Mouse (Mus musculus): ENCODE measurements around the gene Alad.

The Alad gene

GRCm38 (mm10) chr4:62524651-62525488, 5.2 kb upstream of the Alad start, which contains the start of the genes Pole3 and 4933430I17Rik:
Gene Pole3, minus strand, starts transcription at chr4:62525068.
Gene 4933430I17Rik, plus strand, starts transcription at chr4:62525369.
- Histone ChIP-seq H3K9me3 (ENCODE audit: low read length) (no peaks in the 10 kb centered on the region), H3K4me3 (replicated peaks; ENCODE audit: low read length) (peak within 1 kb of the TSS; percentile 95), H3K4me1 (replicated peaks; ENCODE audit: low read depth, low read length) (peaks cover 22% of the 10 kb centered on the region), H3K36me3 (ENCODE audit: insufficient read depth, low read length) (peaks cover 29% of the 10 kb centered on the region), H3K27me3 (ENCODE audit: insufficient read depth, low read length) (peaks cover 7% of the 10 kb centered on the region)
- TF ChIP-seq CTCF (conservative IDR thresholded peaks at IDR 0.05; ENCODE audit: low read length) (no peak), NANOG (IDR thresholded peaks at IDR 0.05; ENCODE audit: borderline replicate concordance, low read length) (no peak)

- H3K27me3 ChIP-seq (ENCODE audit: insufficient read depth, low read length): peaks cover 4% of the 10 kb centered on the region; the same call in 1 of the 2 replicates
- peak overlapping the region; percentile 88; the same call in 1 of the 2 replicates for H3K4me3 ChIP-seq (replicated peaks; ENCODE audit: low read length)
- peaks cover 35% of the 10 kb centered on the region for H3K4me1 ChIP-seq (replicated peaks; ENCODE audit: low read depth, low read length)
- TF ChIP-seq CTCF (conservative IDR thresholded peaks at IDR 0.05; ENCODE audit: low read length) (no peak), POU5F1 (IDR thresholded peaks at IDR 0.05; ENCODE audit: borderline replicate concordance, low read length) (no peak), NANOG (IDR thresholded peaks at IDR 0.05; ENCODE audit: borderline replicate concordance, low read length) (no peak)
- peaks cover 6% of the 10 kb centered on the region for H3K9me3 ChIP-seq (ENCODE audit: low read length)
- H3K36me3 ChIP-seq (ENCODE audit: insufficient read depth, low read length): peaks cover 29% of the 10 kb centered on the region
Observed at GRCm38 (mm10) chr4:62520892-62521400, 1.2 kb upstream of the Alad start.

GRCm38 (mm10) chr4:62519122-62519848, 433 bp downstream of the Alad start:
- peaks cover 37% of the 10 kb centered on the region for H3K4me1 ChIP-seq (replicated peaks; ENCODE audit: low read depth, low read length)
- peak overlapping the region; percentile 88 for H3K4me3 ChIP-seq (replicated peaks; ENCODE audit: low read length)
- peaks cover 33% of the 10 kb centered on the region for H3K36me3 ChIP-seq (ENCODE audit: insufficient read depth, low read length)
- TF ChIP-seq POU5F1 (IDR thresholded peaks at IDR 0.05; ENCODE audit: borderline replicate concordance, low read length) (no peak), NANOG (IDR thresholded peaks at IDR 0.05; ENCODE audit: borderline replicate concordance, low read length) (no peak), CTCF (conservative IDR thresholded peaks at IDR 0.05; ENCODE audit: low read length) (no peak)
- peaks cover 6% of the 10 kb centered on the region for H3K9me3 ChIP-seq (ENCODE audit: low read length)
- H3K27me3 ChIP-seq (ENCODE audit: insufficient read depth, low read length): peaks cover 4% of the 10 kb centered on the region; the same call in 1 of the 2 replicates

- H3K36me3 ChIP-seq (ENCODE audit: insufficient read depth, low read length): peaks cover 30% of the 10 kb centered on the region
- H3K4me1 ChIP-seq (replicated peaks; ENCODE audit: low read depth, low read length): peaks cover 37% of the 10 kb centered on the region
- peaks cover 4% of the 10 kb centered on the region; the same call in 1 of the 2 replicates for H3K27me3 ChIP-seq (ENCODE audit: insufficient read depth, low read length)
- TF ChIP-seq CTCF (conservative IDR thresholded peaks at IDR 0.05; ENCODE audit: low read length) (no peak), NANOG (IDR thresholded peaks at IDR 0.05; ENCODE audit: borderline replicate concordance, low read length) (no peak), POU5F1 (IDR thresholded peaks at IDR 0.05; ENCODE audit: borderline replicate concordance, low read length) (no peak)
- peak overlapping the region; percentile 88 for H3K4me3 ChIP-seq (replicated peaks; ENCODE audit: low read length)
- peaks cover 6% of the 10 kb centered on the region for H3K9me3 ChIP-seq (ENCODE audit: low read length)
Observed at GRCm38 (mm10) chr4:62518416-62519121, 1.1 kb downstream of the Alad start.

GRCm38 (mm10) chr4:62517538-62518415, 1.9 kb downstream of the Alad start:
- Histone ChIP-seq H3K4me3 (replicated peaks; ENCODE audit: low read length) (no peak overlapping the region), H3K27me3 (ENCODE audit: insufficient read depth, low read length) (peaks cover 4% of the 10 kb centered on the region; the same call in 1 of the 2 replicates), H3K9me3 (ENCODE audit: low read length) (peaks cover 6% of the 10 kb centered on the region), H3K36me3 (ENCODE audit: insufficient read depth, low read length) (peaks cover 30% of the 10 kb centered on the region), H3K4me1 (replicated peaks; ENCODE audit: low read depth, low read length) (peaks cover 42% of the 10 kb centered on the region)
- TF ChIP-seq CTCF (conservative IDR thresholded peaks at IDR 0.05; ENCODE audit: low read length) (no peak), NANOG (IDR thresholded peaks at IDR 0.05; ENCODE audit: borderline replicate concordance, low read length) (no peak), POU5F1 (IDR thresholded peaks at IDR 0.05; ENCODE audit: borderline replicate concordance, low read length) (no peak)

GRCm38 (mm10) chr4:62517046-62517445, 2.7 kb downstream of the Alad start:
- no peak overlapping the region for H3K4me3 ChIP-seq (replicated peaks; ENCODE audit: low read length)
- H3K27me3 ChIP-seq (ENCODE audit: insufficient read depth, low read length): peaks cover 4% of the 10 kb centered on the region; the same call in 1 of the 2 replicates
- peaks cover 6% of the 10 kb centered on the region for H3K9me3 ChIP-seq (ENCODE audit: low read length)
- H3K36me3 ChIP-seq (ENCODE audit: insufficient read depth, low read length): peaks cover 30% of the 10 kb centered on the region
- TF ChIP-seq CTCF (conservative IDR thresholded peaks at IDR 0.05; ENCODE audit: low read length) (no peak), POU5F1 (IDR thresholded peaks at IDR 0.05; ENCODE audit: borderline replicate concordance, low read length) (no peak)
- H3K4me1 ChIP-seq (replicated peaks; ENCODE audit: low read depth, low read length): peaks cover 43% of the 10 kb centered on the region

GRCm38 (mm10) chr4:62516579-62516978, 3.1 kb downstream of the Alad start:
- Histone ChIP-seq H3K36me3 (ENCODE audit: insufficient read depth, low read length) (peaks cover 32% of the 10 kb centered on the region), H3K9me3 (ENCODE audit: low read length) (peaks cover 6% of the 10 kb centered on the region), H3K4me3 (replicated peaks; ENCODE audit: low read length) (no peak overlapping the region), H3K4me1 (replicated peaks; ENCODE audit: low read depth, low read length) (peaks cover 43% of the 10 kb centered on the region), H3K27me3 (ENCODE audit: insufficient read depth, low read length) (peaks cover 4% of the 10 kb centered on the region; the same call in 1 of the 2 replicates)
- TF ChIP-seq POU5F1 (IDR thresholded peaks at IDR 0.05; ENCODE audit: borderline replicate concordance, low read length) (no peak), CTCF (conservative IDR thresholded peaks at IDR 0.05; ENCODE audit: low read length) (no peak), NANOG (IDR thresholded peaks at IDR 0.05; ENCODE audit: borderline replicate concordance, low read length) (no peak)
